Mouse (Mus musculus): Measurements from ENCODE around the gene Bmi1.

Gene Bmi1

GRCm38 (mm10) chr2:18688708-18689063 is 11.9 kb downstream of the Bmi1 start:
- DNase-seq = peak; percentile 89

DNA sequence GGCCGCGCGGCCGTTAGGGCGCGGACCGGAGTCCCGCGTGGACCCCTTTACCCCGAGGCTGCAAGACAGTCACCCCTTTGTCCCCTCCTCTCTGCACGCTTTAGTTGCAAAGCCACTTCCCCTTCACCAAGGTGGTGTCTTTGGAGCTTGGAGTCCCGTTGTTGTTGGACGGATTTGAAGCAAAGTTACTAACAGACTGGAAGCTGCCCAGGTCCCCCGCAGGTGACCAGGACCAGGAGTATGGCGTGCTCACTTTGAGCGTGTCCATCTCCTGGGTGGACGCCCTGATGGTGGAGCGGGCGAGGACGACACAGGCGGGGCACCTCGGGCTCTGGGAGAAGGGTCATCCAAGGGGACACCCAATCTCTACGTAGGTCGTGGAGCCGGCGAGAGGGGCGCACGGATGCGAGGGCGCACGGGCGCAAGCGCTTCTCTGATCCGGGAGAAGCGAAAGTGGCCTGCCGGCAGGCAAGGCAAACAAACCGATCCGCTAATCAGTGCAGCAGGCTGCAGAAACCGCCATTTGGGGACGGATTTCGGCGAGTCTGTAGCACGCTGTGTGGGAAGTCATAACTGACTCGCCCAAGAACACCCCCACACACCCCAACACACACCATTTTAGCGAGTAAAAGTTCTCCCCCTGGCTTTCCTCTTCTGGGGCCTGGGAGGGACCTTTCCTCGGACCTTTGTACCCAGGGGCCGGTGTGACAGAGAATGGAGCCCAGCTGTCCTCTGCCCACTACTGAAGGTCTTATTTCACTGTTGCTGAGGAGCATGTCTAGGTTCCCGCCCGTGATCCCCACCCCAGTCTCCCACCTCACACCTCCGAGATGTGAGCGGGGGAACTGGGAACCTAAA is 12.5 kb downstream of the Bmi1 start:
- peak; percentile 77 for DNase-seq

- peak; percentile 80 for DNase-seq
These were observed 13.4 kb downstream of the Bmi1 start for GRCm38 (mm10) chr2:18690055-18690691.

- no peak for DNase-seq
These were observed 13.9 kb downstream of the Bmi1 start for GRCm38 (mm10) chr2:18690756-18691155.

- DNase-seq = no peak
These were observed 15.2 kb downstream of the Bmi1 start for GRCm38 (mm10) chr2:18692031-18692430.

DNA sequence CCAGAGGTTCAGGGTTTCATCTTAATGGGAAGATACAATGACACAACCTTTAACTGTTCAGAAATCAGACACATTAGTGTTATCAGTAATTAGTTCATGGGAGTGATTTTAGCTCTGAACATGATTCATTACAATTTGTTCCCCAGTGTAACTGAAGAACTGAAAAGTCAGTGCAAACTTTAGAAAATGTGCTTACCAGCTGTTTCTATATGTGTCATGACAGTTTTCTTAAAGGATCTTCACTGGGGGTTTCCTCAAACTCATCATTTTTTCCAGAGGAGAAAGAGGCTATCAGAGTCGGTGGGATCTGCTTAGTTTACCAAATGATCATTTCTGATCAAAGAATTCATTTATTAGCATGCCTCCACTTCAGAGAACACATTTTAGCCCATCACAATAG is 15.7 kb downstream of the Bmi1 start:
- DNase-seq = no peak

DNA sequence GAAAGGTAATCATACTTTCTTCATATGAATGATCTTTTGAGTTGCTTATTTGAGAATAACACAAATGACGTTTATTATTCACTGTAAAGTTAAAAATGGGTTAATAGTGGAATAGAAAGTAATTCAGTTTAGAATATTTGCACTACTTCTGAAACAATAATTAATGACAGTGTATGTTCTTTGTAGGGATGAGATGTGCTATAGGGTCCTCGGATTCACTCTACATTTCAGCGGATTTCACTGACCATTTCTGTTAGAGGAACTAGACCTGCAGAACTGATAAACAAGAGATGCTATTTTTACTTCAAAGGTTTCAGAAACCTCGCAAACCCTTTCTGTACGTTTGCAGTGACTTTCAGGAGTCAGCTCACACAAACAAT is 16.7 kb downstream of the Bmi1 start:
- no peak for DNase-seq

- DNase-seq = peak; percentile 91
These were observed 17.2 kb downstream of the Bmi1 start, which contains the start of gene Spag6 for GRCm38 (mm10) chr2:18693871-18694610. Gene Spag6, plus strand, starts transcription at chr2:18694032.

DNA sequence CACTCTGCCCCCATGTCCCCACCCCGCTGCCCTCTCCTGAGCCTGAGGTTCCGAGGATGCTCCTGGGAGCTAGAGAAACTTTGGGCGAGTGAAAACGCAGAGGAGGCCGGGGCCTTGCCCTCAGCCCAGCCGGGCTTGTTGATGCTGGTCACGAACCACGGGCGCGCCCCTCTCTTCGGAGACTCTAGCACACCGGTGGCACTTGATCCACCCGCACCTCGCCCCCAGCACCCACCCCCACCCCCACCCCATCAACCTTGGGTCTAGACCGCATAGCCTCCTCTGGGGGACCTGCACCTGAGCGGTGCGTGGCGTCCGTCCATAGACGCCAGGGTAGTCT is 17.8 kb downstream of the Bmi1 start:
- DNase-seq = peak; percentile 76

DNA sequence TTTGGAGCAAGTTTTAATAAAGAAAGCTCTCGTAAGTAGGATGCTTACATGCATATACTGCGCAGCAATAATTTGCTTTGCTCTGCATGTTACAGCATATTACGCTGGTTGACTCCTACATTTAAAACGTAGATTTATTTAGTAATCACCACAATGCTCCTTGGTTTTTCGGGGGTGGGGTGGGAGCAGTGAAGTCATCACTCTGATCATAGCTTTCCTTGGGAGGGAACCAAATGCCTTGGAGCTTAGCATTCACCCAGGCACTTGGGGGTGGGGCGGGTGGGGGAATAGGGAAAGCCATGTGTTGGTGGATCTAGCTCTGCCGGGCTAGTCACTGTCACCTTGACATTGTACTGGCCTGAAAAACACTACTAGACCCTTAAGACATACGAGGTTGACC is 18.3 kb downstream of the Bmi1 start:
- DNase-seq = no peak

DNA sequence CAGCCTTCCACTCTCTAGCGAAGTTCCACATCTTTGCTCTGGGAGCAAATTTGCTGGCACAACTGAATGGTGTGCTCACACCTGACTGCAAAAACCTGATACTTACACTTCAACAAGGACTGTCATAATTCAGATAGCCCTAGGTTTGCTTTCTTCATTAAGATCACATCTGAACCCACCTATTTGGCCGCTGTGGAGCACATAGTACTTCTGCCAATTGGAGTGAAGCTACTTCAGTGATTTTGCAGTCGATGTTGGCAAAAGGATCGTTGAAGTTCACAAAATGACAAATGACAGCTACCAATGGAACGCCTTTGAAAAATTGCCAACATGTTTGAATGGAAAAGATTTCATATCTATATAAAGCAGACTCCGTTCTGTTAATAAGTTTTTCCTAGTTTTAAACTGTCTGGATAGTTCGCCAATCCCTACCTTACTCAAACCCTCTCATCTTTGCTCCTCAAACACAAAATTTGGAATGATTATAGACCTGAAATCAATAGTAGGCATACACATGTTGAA is 18.9 kb downstream of the Bmi1 start:
- DNase-seq = peak; percentile 41

DNA sequence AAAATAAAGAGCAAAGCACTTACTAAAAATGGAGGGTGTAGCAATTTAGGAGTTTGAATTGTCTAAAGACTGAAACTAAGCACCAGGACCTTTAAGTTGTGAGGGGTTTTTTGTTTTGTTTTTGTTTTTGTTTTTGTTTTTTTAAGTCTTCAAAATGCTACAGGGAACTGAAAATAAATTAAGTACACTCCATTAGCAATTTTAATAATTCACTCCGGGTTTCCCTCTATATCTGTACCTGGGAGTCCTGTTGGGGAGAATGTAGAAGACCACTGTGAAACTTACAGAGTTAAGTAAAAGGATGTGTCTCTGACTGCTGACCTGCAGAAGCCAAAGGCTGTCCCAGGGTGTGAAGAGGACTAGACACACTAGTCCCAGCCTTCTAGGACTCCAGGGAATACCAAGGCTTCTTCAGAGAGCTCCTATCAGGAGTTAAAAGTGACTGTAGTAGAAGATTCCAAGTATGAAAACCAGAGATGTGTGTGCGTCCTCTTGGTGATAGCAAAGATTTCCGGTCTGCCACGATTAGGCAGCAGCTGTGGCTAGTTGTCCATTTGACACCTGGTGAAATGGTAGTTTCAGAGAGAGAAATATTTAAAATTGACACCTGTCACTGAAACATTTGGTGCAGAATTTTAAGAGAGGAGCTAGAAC is 20.9 kb downstream of the Bmi1 start:
- peak; percentile 41 for DNase-seq

DNA sequence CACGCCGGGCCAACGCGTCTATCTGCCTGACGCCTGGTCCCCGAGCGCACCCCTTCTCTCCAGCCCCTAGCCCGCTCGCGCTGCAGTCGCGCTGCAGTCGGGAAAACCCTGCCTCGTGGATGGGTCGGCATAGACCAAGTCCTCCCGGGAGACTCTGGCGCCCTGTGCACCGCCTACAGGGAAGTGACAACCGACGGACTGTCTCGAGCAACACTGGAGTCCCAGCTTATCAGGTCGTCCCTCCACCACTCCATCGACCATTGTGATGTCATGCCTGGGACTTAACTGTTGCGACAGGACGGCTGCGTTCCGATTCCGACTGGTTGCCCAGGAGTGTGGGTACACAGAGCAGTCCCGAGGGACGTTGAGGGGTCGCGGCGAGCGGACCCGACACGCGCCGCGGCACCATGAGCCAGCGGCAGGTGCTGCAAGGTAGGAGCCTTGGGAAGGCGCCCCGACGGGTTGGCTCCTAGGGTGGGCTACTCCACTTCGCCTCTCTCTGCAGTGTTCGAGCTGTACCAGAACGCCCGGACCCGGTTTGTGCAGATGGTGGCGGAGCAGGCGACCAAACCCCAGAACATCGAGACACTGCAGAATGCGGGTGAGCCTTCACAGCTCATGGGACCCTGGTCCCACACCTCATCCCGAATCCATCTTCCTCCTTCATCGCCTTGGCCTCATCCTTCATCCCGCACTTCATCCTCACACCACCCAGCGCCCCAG is 22.0 kb downstream of the Bmi1 start:
- peak; percentile 56 for DNase-seq

DNA sequence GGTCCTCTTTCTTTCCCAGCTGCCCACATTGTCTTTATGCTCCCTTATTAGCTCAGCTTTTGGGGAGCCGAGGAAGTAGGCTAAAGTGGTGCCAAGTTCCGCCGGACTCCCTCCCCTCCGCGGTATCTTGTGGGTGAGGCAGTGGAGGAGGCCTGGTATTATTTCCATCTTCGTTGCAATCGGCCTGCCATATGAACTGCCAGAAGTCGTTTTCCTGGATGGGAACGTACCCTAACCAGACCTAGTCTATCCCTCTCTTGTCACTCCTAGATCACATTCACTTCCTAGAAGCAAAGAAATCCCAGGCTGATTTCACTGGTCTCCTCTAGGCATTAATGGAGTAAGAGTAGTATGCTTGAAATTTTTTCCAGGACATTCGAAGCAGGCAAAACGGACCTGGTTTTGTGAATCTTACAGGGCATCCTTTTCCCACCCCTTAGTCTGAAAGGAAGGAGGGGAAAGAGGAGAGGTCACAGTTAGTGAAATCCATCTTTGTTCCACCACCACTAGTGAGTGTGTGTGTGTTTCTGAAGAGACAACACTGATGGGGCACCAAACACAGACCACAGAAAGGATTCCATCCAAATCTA is 22.7 kb downstream of the Bmi1 start:
- DNase-seq = peak; percentile 24

GRCm38 (mm10) chr2:18710356-18710755 is 33.5 kb downstream of the Bmi1 start:
- DNase-seq = no peak

DNA sequence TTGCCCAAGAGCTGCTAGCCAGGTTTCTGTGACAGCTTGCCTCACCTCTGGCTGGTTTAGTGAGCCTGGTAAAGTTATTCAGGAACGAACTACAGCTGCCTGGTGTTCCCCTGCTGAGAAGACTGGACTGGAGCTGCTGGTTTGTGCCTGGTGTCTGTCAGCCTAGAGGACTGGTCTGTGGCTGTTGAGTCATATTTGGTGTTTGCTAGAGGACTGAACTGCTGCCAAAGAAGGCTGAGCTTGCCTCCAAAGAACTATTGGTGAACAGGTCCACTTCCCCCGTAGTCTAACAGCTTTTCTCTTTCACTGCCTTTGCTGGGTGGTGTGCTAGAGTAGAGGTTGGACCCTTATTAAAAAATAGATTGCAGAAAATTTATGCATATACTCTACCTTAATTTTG is 36.3 kb downstream of the Bmi1 start:
- no peak for DNase-seq

DNA sequence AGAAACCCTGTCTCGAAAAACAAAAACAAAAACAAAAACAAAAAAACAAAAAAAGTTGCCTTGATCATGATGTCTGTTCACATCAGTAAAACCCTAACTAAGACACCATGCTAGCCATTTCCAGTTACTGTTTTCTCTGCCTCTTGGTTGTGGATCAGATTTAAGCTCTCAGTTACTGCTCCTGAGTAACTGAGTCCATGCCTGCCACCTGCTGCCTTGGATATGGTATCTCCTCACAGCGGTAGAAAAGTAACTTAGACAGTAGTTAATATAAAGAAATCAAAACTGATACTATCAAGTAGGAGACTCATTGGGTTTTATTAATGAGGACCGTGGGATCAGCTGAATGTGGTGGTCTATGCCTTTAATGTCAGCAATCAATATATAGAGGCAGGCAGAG is 37.5 kb downstream of the Bmi1 start:
- DNase-seq = no peak

DNA sequence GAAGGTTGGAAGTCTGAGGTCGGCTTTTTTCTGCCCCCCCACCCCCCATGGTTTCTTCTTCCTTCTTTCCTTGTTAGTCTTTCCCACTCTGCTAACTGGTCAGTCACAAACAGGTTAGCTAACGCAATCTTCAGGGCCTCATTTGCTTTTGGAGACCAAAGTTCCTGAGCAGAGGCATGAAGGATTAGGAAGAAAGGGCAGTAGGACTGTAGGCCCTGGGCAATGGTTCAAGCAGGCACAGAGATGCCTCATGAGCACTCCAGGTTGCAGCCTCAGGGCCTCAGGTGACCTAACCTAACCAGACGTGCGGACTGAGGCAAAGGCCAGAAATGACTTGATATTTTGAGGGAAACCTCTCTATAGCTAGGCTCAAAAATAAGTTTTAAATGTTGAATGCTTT is 41.7 kb downstream of the Bmi1 start:
- no peak for DNase-seq

DNA sequence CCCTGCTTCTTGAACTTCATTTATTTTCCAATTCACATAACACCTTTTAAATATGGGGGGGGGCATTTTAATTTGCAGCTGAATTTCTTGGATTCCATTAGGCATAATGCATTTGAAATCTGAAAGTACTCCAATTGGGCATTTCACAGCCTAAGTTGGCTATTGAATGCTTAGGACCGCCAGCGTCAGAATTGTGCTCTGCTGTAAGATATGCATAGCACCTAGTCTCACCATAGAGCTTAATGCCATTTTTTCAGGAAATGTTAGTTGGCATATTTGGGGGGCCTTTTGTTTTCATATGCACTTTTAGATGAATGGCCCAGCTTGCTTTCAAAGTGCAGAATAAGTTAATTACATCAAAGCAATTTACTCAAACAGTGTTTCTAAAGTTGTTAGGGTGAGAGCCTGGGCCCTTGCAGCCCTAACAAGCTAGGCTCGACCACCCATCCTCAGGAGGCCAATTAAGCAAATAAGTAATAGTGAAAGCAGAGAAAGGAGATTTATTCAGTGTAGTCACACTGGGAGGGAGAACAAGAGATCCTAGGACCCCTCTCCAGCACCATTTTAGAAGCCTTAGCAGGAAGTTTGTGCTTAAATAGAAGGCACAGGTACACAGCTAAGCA is 45.5 kb downstream of the Bmi1 start:
- DNase-seq = no peak

DNA sequence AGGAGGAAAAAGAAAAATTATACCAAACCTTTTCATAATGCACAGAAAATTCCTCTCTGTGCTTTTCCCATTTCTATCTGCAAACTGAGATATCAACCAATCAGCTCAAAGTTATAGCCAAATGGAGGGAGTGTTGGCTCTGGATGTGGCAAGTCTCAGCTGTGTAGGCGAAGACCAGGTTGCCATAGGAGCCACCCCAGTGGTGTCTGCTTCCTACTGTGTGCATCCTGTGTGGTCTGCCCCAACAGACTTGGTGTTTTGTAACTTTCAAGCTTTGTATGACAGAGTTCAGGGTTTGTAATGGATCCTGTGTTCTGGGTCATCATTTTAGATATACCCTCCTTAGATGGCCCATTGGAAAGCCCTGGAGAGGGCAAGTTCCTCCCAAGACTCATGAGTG is 47.6 kb downstream of the Bmi1 start:
- no peak for DNase-seq

GRCm38 (mm10) chr2:18725880-18726279 is 49.1 kb downstream of the Bmi1 start:
- no peak for DNase-seq

DNA sequence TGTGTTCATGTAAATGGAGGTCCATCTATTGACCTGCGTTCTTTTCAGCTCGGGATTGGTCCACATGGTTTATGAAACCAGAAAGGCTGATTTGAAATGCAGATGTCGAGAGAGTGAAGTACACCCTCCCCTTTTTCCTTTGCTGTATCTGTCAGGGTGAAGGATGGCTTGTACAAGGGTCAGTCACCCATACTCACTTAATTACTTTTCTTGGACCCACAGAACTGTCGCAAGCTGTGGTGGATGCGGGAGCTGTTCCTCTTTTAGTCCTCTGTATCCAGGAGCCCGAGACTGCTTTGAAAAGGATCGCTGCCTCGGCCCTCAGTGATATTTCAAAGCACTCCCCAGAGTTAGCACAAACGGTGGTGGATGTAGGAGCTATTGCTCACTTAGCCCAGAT is 54.9 kb downstream of the Bmi1 start:
- peak; percentile 61 for DNase-seq

Data from embryo, embryonic 11 days (tissue).